Mouse (Mus musculus) intestine, postnatal 0 days (tissue): ENCODE measurements around the gene Stx8. TPM values are rescaled to one million over a fixed set of nuclear protein-coding genes. Genes with fewer than 3 reads are reported as not detected.

Experiments used
- ATAC-seq: fragments of 200-750 bp; cut with Nextera tagmentation; 2 replicates; pipeline ENCODE4 v1.8.0; 2017; ENCODE audit warnings: mild to moderate bottlenecking, moderate TSS enrichment, moderate library complexity
- H3K27ac ChIP-seq: fragments of 300-500 bp; sonication (generic); 2 replicates; pipeline ENCODE4 v1.5.1; 2014; ENCODE audit warnings: mild to moderate bottlenecking, low read depth, low read length, moderate library complexity
- H3K27me3 ChIP-seq: fragments of 300-500 bp; sonication (generic); replicated peaks from 2 replicates; pipeline ENCODE4 v1.6.1; 2014; ENCODE audit warnings: low read length, mixed read lengths; ENCODE audit not compliant: control insufficient read depth, insufficient read depth
- H3K36me3 ChIP-seq: fragments of 300-500 bp; sonication (generic); 2 replicates; pipeline ENCODE4 v1.6.1; 2014; ENCODE audit warnings: mild to moderate bottlenecking, moderate library complexity; ENCODE audit not compliant: control insufficient read depth, insufficient read depth
- H3K4me1 ChIP-seq: fragments of 300-500 bp; sonication (generic); replicated peaks from 2 replicates; pipeline ENCODE4 v1.6.1; 2014; ENCODE audit warnings: antibody characterized with exemption, low read length, mixed read lengths; ENCODE audit not compliant: control insufficient read depth, insufficient read depth
- H3K4me2 ChIP-seq: fragments of 300-500 bp; sonication (generic); replicated peaks from 2 replicates; pipeline ENCODE4 v1.6.1; 2014; ENCODE audit warnings: low read depth, mild to moderate bottlenecking, moderate library complexity
- H3K4me3 ChIP-seq: fragments of 300-500 bp; sonication (generic); 2 replicates; pipeline ENCODE4 v1.5.1; 2014; ENCODE audit warnings: low read depth, low read length
- H3K9ac ChIP-seq: fragments of 300-500 bp; sonication (generic); 2 replicates; pipeline ENCODE4 v1.6.1; 2014; ENCODE audit warnings: mild to moderate bottlenecking, low read depth, low read length
- H3K9me3 ChIP-seq: fragments of 300-500 bp; sonication (generic); 2 replicates; pipeline ENCODE4 v1.6.1; 2016; ENCODE audit warnings: mixed run types; ENCODE audit not compliant: control insufficient read depth
- CTCF ChIP-seq: sonication (generic); IDR thresholded peaks from 2 replicates; pipeline ENCODE4 v1.5.1; 2016; ENCODE audit warnings: low read depth, mild to moderate bottlenecking, control low read depth, antibody characterized with exemption, moderate library complexity
- WGBS: fragments of 180-500 bp; shearing (Covaris S2); extraction: QIAGEN DNeasy Blood & Tissue Kit; methylation state at CpG from one replicate; pipeline ENCODE4 v1.1.7; 2014; 5-methylcytosine and 5-hydroxymethylcytosine counted together
- polyA plus RNA-seq: library from polyadenylated mRNA; unstranded; fragments of >200 nt; fragmentation: Nextera tagmentation; extraction: Ambion mirVana; gene quantifications from 2 replicates; pipeline ENCODE4 v1.2.1, GENCODE M21; 2015

Stx8 gene
- polyA plus RNA-seq, 1 experiment from 2014 or later = 79.1 TPM

GRCm38 (mm10) chr11:68067806-68068205 is 101.8 kb downstream of the Stx8 start:
- H3K4me2 ChIP-seq = no peak overlapping the region
- H3K9me3 ChIP-seq = no peaks in the 10 kb centered on the region
- no peak overlapping the region for H3K27ac ChIP-seq
- TF ChIP-seq CTCF = no peak
- 0 out of 2 replicates have a peak, but pooled peaks cover 4% of the 10 kb centered on the region for H3K4me1 ChIP-seq
- H3K27me3 ChIP-seq = no peaks in the 10 kb centered on the region
- 92% methylated on average over 10 of the region's 10 CpGs for WGBS
- H3K9ac ChIP-seq = no peak overlapping the region
- H3K4me3 ChIP-seq = no peak overlapping the region
- no peak for ATAC-seq
- no peaks in the 10 kb centered on the region for H3K36me3 ChIP-seq

GRCm38 (mm10) chr11:68070086-68070485 is 104.1 kb downstream of the Stx8 start:
- no peaks in the 10 kb centered on the region for H3K9me3 ChIP-seq
- H3K9ac ChIP-seq = no peak overlapping the region
- WGBS = 57% methylated on average over 3 of the region's 3 CpGs
- no peak overlapping the region for H3K4me2 ChIP-seq
- no peak overlapping the region for H3K27ac ChIP-seq
- H3K4me1 ChIP-seq = peaks cover 8% of the 10 kb centered on the region; the same call in 1 of the 2 replicates
- no peak for ATAC-seq
- H3K36me3 ChIP-seq = no peaks in the 10 kb centered on the region
- no peak overlapping the region for H3K4me3 ChIP-seq
- no peak for TF ChIP-seq CTCF
- no peaks in the 10 kb centered on the region for H3K27me3 ChIP-seq

- no peak overlapping the region for H3K4me2 ChIP-seq
- no peaks in the 10 kb centered on the region for H3K27me3 ChIP-seq
- WGBS = 64% methylated on average over 5 of the region's 5 CpGs
- no peaks in the 10 kb centered on the region for H3K36me3 ChIP-seq
- no peak for ATAC-seq
- no peak overlapping the region for H3K27ac ChIP-seq
- no peaks in the 10 kb centered on the region for H3K9me3 ChIP-seq
- peaks cover 8% of the 10 kb centered on the region; the same call in 1 of the 2 replicates for H3K4me1 ChIP-seq
- H3K9ac ChIP-seq = no peak overlapping the region
- no peak for TF ChIP-seq CTCF
- no peak overlapping the region for H3K4me3 ChIP-seq
Measured at GRCm38 (mm10) chr11:68071836-68072235, 105.8 kb downstream of the Stx8 start.

- no peak overlapping the region for H3K4me3 ChIP-seq
- H3K9me3 ChIP-seq = no peaks in the 10 kb centered on the region
- ATAC-seq = no peak
- TF ChIP-seq CTCF = no peak
- H3K27me3 ChIP-seq = no peaks in the 10 kb centered on the region; the same call in 1 of the 2 replicates
- no peaks in the 10 kb centered on the region for H3K36me3 ChIP-seq
- no peak overlapping the region for H3K27ac ChIP-seq
- 49% methylated on average over 11 of the region's 11 CpGs for WGBS
- peaks cover 8% of the 10 kb centered on the region; the same call in 1 of the 2 replicates for H3K4me1 ChIP-seq
- H3K9ac ChIP-seq = no peak overlapping the region
- no peak overlapping the region for H3K4me2 ChIP-seq
Measured at GRCm38 (mm10) chr11:68072597-68073210, 106.7 kb downstream of the Stx8 start.

- H3K27me3 ChIP-seq = no peaks in the 10 kb centered on the region; the same call in 1 of the 2 replicates
- H3K4me3 ChIP-seq = no peak overlapping the region
- 44% methylated on average over 5 of the region's 5 CpGs for WGBS
- no peaks in the 10 kb centered on the region for H3K36me3 ChIP-seq
- no peak overlapping the region for H3K4me2 ChIP-seq
- no peak for ATAC-seq
- no peak for TF ChIP-seq CTCF
- no peaks in the 10 kb centered on the region for H3K9me3 ChIP-seq
- peaks cover 8% of the 10 kb centered on the region; the same call in 1 of the 2 replicates for H3K4me1 ChIP-seq
- no peak overlapping the region for H3K27ac ChIP-seq
- no peak overlapping the region for H3K9ac ChIP-seq
Measured at GRCm38 (mm10) chr11:68074686-68075085, 108.7 kb downstream of the Stx8 start.

- ATAC-seq = no peak
- no peak overlapping the region for H3K4me2 ChIP-seq
- TF ChIP-seq CTCF = no peak
- no peak overlapping the region for H3K27ac ChIP-seq
- H3K4me3 ChIP-seq = no peak overlapping the region
- no peaks in the 10 kb centered on the region for H3K36me3 ChIP-seq
- H3K27me3 ChIP-seq = no peaks in the 10 kb centered on the region; the same call in 1 of the 2 replicates
- WGBS = 87% methylated on average over 2 of the region's 2 CpGs
- peaks cover 8% of the 10 kb centered on the region; the same call in 1 of the 2 replicates for H3K4me1 ChIP-seq
- no peaks in the 10 kb centered on the region for H3K9me3 ChIP-seq
- no peak overlapping the region for H3K9ac ChIP-seq
Measured at GRCm38 (mm10) chr11:68075331-68075730, 109.3 kb downstream of the Stx8 start.
